Mouse (Mus musculus) CD4-positive, CD25-positive, alpha-beta regulatory T cell, adult 4 months (primary cell): ENCODE measurements around the gene Rfc1. TPM values are rescaled to one million over a fixed set of nuclear protein-coding genes. Genes with fewer than 3 reads are reported as not detected.
"Not testable (repeated sequence)": the region's sequence is repeated elsewhere in the genome, so short reads cannot be mapped to it uniquely, and the experiment has no call there.

Experiments used
- ATAC-seq: one replicate; pipeline ENCODE4 v1.8.0; 2017
- polyA plus RNA-seq, 2 experiments: library from polyadenylated mRNA; unstranded; fragments of 100-300 nt; shearing (Covaris generic); gene quantifications; one replicate each; pipeline ENCODE4 v1.2.1; 2017

Gene Rfc1
- polyA plus RNA-seq, 2 experiments from 2014 or later = 76.5 to 78.8 TPM

DNA sequence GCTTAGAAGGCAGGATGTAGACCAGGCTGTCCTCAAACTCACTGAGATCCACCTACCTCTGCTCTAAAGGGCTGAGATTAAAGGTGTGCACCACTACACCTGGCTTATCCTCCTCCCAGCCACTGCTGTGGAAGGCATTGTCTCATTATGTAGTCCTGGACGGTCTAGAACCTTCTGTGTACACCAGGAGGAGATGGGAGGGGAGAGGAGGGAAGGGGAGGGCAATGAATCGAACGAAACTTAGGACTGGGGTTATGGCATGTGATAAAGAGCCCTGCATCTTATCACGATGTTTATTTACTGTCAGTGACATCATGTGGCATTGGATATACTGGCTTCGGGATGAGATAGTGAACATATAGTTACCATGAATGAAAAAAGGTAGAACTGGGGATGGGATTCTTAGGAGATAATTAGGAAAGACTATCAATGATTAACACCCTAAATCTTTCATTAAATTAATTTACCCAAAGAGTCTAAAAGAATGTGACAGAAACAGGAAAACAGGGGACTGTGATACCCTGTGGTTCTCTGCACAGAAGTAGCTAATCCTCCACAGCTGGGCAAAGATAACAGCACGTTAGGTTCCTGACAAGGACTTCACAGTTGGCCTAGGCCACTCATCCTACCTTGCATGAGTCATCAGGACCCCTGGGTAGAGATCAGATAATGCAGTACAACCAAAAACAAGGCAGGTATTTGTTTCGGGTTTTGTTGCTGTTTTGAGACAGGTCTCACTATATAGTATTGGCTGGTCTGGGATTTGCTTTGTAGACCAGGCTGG, 37.1 kb downstream of the Rfc1 start:
- ATAC-seq = no peak

DNA sequence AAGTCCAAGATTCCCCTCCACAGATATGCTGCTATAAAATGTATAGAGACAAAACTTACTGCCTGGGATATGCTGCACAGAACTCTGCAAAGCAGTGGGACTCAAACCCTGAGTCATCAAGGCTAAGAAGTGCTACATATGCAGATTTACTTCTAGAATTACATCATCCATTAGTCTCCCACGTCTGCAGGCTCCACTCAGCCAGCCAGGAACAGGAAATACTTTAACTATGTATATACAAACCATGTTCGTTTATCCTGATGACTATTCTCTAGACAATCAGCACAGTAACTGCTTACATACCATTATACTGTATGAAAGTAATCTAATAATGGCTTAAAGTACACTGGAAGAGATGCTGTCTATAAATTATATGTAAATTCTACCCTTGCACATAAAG, 41.2 kb downstream of the Rfc1 start:
- ATAC-seq = no peak

DNA sequence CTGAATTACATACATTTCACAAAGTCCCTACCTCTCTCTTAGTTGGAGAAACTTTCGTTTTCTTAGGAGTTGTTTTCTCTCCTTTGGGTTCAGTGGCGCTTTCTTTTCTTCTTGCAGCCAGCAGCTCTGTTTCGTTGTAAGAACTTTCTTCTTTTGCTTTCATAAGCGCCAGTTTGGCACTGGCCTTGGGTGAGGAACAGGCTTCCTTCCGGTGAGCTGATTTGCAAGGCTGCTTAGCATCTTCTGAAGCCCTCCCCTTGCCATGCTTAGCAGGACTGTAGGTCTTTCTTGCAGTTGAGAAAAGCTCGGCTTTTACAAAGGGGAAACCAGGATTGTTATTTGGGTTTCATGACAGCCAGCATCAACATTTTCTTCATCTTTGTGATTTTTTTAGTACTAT, 41.8 kb downstream of the Rfc1 start:
- no peak for ATAC-seq

DNA sequence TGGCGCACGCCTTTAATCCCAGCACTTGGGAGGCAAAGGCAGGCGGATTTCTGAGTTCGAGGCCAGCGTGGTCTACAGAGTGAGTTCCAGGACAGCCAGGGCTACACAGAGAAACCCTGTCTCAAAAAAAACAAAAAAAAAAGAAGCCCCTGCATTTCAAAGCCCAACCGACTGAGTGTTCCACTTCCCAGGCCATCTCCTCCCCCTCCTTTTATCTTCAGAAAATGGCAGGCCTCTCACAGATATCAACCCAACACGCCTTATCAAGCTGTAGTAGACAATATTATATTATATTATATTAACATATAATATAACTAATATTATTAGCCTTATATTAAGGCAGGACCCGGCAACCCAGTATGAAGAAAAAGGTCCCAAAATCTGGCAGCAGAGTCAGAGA, 46.5 kb downstream of the Rfc1 start:
- not testable (repeated sequence) for ATAC-seq

DNA sequence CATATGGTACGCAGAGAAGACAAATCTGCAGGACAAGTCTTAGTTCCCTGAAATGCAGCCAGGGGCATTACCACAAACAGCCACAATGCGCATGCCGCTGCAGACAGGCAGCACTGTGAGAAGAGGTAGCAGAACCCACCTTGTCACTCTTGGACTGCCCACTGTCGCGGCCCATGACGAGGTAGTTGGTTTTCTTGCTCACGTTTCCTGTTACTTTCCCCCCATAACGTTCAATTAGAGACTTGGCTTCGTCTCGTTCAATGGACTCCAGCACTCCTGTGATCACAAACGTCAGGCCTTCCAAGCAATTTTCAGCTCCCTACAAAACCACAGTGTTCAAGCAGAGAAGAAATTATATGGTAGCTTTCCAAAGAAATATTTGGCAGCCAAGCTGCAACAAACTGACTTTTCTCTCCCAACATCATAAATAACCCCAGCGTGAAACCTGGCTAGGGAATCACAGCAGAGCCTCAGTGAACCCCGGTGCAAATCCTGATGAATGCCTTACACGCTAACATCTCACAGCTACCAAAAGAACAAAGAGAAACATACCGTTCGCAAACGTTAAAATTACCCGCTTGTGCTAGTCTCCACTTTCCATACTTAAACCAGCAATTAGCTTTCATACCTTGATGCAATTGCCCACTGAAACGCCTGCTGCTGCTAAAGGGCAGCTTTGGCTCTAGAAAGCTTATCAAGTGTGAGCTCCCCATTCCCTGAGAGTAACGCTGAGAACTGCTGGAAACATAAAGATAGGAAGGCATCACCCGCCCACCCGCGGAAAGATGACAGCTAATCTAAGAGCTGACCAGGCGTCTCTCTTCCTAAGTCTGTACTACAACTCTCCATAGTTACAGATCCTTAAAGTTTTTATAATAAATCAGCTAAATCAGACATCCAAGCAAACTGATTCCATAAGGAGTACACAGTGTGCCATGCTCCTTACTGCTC, 47.4 kb downstream of the Rfc1 start:
- no peak for ATAC-seq

DNA sequence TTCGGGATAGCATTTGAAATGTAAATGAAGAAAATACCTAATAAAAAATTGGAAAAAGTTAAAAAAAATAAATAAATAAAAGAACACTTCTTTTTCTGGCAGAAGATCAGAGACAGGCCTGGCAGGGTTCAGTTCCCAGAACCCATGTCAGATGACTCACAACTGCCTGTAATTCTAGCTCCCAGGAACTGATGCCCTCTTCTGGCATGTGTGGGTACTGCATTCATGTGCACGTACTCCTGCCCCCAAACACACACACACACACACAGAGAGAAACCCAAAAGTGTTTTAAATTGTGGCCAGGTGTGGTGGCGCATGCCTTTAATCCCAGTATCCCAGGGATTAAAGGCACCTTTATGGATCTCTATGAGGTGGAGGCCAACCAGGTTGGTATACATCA, 51.3 kb downstream of the Rfc1 start:
- ATAC-seq = no peak

DNA sequence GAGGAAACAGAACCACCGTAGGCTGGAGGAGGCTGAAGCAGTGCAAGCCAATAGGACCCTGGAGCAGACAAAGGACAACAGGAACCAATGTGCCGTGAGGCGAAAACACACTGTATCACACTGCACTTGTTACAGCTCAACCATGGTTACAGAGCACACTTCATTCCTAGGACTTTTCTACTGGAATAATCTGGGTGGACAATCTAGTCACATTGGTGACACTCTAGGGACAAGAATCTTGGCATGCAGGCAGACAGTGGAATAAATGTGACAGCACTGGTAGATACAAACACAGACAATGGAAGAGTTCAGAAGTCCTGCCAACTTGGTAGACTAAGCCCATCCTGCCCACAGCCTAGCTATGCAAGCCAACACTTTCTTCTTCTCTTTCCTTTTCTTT, 54.3 kb downstream of the Rfc1 start:
- no peak for ATAC-seq

DNA sequence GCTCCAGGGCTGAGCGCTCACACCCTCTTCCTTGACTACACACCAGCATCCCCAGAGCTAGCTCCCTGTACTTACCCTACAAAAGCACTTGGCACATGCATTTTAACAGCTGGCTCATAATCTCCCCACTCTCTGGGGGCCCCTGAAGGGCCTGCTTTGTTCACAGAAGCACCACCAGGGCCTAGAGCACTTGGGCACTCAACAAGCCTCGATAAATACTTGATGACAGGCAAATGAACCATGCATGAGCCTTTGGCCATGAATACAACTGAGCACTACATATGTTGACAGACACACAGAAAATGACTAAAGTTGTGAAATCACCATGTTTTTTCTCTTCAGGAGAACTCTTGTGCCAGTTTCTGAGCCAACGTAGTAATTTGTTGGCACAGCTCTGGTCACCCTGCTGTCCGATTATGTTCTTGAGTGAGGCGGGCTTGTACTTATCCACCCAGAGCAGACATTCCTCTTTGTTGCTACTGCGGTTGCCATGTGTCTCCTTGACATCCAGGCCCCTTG, 56.3 kb downstream of the Rfc1 start:
- ATAC-seq = no peak

DNA sequence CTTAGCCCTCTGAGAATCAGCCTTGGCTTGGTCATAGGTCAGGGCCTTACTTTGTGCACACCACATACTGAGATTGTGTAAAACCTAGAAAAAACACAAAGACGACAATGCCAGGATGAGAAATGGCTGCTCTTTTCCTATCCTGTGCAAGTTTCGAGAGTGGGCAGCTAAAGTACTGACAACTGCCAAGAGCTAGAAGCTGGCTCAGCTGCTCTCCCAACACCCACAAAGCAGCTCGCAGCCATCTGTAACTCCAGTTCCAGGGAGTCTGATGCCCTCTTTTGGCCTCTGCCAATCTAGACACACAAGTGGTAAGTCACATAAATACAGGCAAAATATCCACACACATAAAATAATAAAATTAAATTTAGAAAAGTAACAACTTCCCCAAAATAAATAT, 61.5 kb downstream of the Rfc1 start:
- ATAC-seq = no peak

DNA sequence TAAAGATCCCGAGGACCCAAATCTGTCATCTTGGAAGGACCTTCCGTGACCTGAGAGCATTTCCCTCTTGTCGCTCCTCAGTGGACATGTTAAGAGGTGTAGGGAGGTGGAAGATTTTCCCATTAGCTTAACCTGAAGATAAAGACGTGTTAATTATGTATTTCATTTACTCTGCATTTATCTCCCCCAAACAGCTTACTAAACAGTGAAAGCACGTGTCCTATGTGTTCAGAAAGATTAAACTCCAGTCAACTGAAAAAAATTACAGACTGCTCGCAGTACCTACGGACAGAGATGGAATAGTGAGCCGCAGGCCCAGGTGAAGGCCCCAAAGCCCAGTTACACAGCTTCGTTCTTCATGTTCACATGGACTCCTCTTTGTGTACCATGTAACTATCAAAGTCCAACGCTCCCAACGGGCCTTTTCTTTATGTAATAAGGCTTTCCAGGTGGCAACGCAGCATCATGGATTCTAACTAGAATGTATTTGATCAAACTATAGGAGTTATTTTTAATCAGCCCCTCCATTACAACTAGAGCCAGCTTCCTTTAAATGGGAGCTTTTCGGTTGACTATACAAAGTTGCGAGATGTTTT, 77.5 kb downstream of the Rfc1 start:
- no peak for ATAC-seq

DNA sequence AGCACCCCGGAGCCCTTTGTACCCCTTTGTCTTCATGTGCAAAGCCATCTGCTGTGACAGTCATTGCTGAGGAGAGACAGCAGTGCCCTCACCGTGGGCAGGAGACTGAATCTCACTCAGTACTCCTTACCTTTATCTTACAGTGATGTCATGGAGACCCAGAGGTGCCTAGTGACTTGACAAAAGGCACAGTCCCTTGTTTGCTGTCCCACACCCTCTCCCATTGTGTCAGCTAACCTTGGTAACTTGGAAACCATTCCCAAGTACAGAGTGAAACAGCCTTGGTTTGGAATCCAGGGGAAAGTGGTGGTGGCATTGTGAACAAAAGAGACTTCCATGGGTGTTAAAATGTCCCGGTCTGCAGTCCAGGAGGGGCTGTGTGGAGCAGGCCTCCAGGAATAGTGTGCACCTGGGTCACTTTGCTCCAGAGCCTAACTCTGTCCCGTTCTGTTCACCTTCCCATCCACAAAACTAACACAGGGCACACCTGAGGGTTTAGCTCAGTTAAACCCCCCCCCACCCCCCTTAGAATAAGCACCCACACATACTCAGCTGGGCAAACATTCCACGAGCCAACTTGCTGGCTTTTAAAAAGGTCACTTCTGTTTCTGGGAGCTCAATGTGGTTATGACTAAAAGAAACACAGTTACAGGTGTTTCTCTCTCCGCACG, 85.2 kb downstream of the Rfc1 start:
- ATAC-seq = no peak

DNA sequence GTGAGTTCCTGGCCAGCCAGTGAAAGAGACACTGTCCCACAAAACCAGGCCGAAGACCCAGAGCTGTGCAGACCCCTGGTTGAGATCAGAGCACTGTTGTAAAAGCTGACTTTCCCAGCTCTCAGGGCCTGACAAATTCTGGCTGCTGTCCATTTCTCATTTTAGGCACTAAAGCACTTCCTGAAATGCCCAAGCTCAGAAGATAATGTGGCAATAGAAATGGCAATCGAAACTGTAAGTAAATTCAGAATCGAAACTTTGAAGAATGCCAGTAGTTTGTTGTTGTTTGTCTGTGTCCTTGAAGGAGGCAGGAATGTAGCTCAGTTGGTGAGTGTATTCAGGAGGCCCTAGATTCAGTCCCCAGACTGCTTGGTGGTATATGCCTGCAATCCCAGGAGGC, 88.2 kb downstream of the Rfc1 start:
- no peak for ATAC-seq

DNA sequence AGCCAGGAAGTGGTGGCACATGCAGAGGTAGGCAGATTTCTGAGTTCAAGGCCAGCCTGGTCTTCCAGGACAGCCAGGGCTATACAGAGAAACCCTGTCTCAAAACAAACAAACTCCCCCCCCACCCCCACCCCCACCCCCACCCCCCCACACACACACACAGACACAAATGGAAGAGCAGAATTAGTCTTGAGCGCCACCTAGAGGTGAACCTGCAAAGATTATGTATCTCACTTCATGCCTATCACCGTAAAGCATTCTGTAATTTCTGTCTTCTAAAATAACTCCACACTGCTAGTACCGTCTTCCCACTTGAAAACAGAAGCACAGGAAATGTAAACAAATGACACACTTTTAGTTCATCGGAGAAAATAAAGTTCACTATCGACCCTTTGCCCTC, 92.7 kb downstream of the Rfc1 start:
- no peak for ATAC-seq

DNA sequence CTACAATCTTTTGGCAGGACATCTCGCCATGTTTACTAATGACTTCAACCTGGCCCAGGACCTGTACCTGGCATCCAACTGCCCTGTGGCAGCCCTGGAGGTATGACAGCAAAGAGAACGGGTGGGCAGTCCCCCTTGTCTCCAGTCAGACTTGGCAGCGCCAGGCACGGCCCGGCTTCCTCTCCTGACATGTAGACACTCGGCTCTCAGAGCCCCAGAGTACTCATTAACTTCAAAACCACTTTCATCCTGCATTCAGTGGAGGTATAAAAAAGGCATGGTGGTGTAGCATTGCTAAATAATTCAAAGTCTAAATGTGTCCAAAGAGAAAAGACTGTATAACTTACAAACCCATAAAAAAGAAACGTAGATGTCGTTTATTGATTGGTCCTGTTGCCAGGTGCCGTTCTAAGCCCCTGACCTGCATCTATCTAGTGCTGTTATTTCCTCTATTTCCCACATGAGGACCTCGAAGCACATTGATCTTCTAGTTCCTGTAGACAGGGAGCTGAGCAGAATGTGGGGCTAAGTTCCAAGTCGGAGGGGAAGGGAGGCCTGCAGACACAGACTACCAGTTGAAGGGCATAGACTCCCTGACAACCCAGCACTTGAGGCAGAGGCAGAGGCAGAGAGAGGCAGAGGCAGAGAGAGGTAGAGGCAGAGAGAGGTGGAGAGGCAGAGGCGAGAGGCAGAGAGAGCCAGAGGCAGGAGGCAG, 104.0 kb downstream of the Rfc1 start:
- ATAC-seq = no peak

DNA sequence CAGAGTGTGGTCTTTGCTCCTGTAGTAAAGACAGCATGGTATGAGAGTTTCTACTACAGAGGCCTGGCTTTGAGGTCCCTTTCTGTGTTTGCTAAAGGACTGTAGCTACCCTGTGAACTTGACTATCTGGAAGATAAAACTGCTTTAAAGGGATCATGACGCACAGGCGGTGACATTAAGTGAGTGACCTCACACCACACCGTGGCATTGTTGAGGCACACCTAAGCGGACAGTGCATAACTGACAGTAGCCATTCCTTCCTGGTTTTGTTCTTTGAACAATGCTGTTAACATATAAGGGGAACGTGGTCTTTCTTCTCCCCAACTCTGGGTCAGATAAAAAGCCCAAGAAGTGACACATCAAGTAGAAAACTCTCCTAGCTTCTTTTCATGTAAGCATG, 111.4 kb downstream of the Rfc1 start:
- ATAC-seq = no peak

DNA sequence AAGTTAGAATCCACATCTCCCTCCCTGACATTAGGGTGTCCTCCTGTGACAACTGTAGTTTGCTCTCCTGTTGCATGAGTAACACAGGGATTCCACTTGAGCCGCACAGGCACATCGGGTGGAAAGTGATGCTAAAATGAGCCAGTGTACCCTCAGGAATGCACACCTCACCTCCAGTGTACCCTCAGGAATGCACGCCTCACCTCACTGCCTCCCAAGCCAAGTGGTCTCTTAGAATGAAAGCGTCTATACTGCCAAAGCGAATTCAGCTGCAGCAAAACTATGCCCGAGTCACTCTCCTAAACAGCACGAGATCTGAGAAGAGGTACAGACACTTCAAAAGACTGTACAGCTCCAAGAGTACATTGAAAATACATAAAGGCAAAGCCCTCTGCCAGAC, 114.4 kb downstream of the Rfc1 start:
- ATAC-seq = no peak

DNA sequence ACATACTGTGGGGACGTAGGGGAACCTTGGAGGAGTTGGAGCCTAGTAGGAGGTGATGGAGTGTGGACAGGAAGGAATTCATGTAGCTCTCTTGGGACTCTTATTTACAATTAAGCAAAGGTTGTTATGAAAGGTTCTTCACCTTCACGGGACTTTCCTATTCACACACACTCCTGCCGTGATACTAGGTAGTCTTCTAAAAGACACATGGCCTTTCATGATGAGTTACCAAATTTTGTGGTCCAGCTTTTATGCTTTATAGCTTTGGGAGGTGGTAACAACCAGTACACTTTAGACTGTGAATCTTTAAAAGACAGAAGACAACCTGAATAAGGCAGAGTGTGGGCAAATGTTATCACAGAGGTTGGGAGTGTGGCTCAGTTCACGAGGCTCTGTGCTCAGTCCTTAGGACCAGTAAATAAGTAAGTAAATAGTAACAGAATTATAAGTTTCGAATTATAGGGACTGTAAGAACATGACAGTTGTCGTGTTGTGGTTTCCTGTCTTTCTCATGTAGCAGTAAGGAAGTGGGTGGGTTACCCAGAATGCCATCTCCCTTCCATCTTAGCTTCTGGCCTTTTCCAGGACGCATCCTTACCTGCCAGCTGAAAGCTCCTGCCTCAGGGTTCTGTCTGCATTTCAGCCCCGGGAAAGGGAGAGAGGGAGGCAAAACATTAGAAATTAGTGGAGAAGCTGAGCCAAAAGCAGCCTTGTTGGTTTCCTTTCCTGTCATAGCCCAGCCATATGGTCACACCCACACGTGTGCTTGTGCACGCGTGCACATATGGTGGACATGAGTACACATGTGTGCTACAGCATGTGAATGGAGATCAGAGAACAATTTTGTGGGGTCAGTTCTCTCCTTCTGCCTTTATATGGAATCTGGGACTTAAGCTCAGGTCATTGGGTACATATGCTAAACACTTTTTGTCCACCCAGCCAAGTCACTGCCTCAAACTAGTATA, 117.9 kb downstream of the Rfc1 start:
- peak; percentile 91 for ATAC-seq

DNA sequence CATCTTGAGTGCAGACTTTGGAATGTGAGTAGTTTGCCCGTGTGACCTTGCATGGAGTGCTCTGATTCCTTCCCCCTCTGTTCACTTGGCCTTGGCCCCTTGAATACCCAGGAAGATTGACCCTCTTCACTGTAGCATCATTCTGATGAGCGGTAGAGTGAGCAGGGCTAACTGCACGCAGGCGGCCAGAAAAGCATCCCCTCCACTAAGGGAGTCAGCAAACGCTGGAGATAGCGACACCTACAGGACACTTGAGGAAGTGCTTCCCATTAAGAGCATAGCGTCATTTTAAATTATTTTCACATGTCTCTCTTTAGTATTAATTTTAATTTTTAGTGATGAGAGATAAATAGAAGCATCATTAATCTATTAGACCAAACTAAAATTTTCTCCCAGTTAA, 122.1 kb downstream of the Rfc1 start:
- ATAC-seq = peak; percentile 40
